In genomic region chr5:92656256-92656655, GRCm38 (mm10) we compare ENCODE assay signal across 10 mouse cellular contexts. TPM values are rescaled to one million over a fixed set of nuclear protein-coding genes. Genes with fewer than 3 reads are reported as not detected.
DNase-seq lines count a peak whose midpoint lies in the region; ATAC-seq and TF ChIP-seq lines count a peak whose summit lies in the region.
"Had no signal": no experiment of that assay in that cellular context is flagged by ENCODE, and none has a peak within 500 bp of the region (broad histone marks: within the 10 kb centered on the region; RNA-seq: fewer than 3 reads in every experiment).

No protein-coding gene starts in this region.

- H3K27ac ChIP-seq in forebrain, embryonic 11.5 days (ENCODE audit: low read depth, low read length): no peak overlapping the region
- H3K27ac ChIP-seq in forebrain, embryonic 15.5 days (replicated peaks): no peak overlapping the region
- no peak overlapping the region for H3K27ac ChIP-seq in cortical plate, adult 2 months (ENCODE audit: insufficient read depth, low read length)
- H3K27ac ChIP-seq: lung, embryonic 15.5 days had no signal

- WGBS in forebrain, embryonic 11.5 days: 18% methylated on average over 1 of the region's 1 CpGs
- WGBS in forebrain, embryonic 15.5 days: 5% methylated on average over 1 of the region's 1 CpGs

- no peak for TF ChIP-seq POLR2A in cortical plate, adult 2 months (IDR thresholded peaks at IDR 0.05; ENCODE audit: extremely low read depth, insufficient read depth, low read length)

- peak; percentile 77 for DNase-seq in forebrain, embryonic 11.5 days (ENCODE audit: low spot score)
- DNase-seq in T-cell, adult 2 months (ENCODE audit: low spot score): peak; percentile 37
- peak; percentile 71 to 81 for DNase-seq in heart, postnatal 10 days
- DNase-seq in layer of hippocampus, postnatal 14 days (ENCODE audit: low spot score in 2 of 2): peak; percentile 52 to 67
- peak; percentile 49 for DNase-seq in spleen, postnatal 36 days (ENCODE audit: low spot score in 2 of 2)

- no peaks in the 10 kb centered on the region for H3K9me3 ChIP-seq in forebrain, embryonic 11.5 days (ENCODE audit: control insufficient read depth, low read length)
- no peaks in the 10 kb centered on the region for H3K9me3 ChIP-seq in forebrain, embryonic 15.5 days
- H3K9me3 ChIP-seq: G1E; lung, embryonic 15.5 days had no signal

- H3K4me3 ChIP-seq in forebrain, embryonic 11.5 days (ENCODE audit: low read depth, low read length): no peak overlapping the region
- no peak overlapping the region for H3K4me3 ChIP-seq in forebrain, embryonic 15.5 days
- no peak overlapping the region for H3K4me3 ChIP-seq in cortical plate, adult 2 months (ENCODE audit: insufficient read depth, low read length)
- H3K4me3 ChIP-seq: lung, embryonic 15.5 days had no signal

- intact Hi-C loops in heart, postnatal 10 days (cut with DNase I): loop anchor here (1.0 to 5.0 kb wide), 2 partner anchors 149 to 195 kb away; partner anchors contain the start of gene Scarb2

- H3K9ac ChIP-seq in forebrain, embryonic 11.5 days (ENCODE audit: low read length): no peak overlapping the region
- no peak overlapping the region for H3K9ac ChIP-seq in forebrain, embryonic 15.5 days (replicated peaks)
- H3K9ac ChIP-seq: lung, embryonic 15.5 days had no signal

- H3K36me3 ChIP-seq in forebrain, embryonic 11.5 days (ENCODE audit: control insufficient read depth, insufficient read depth, low read length): no peaks in the 10 kb centered on the region
- H3K36me3 ChIP-seq in forebrain, embryonic 15.5 days: no peaks in the 10 kb centered on the region
- H3K36me3 ChIP-seq: G1E; lung, embryonic 15.5 days had no signal

- H3K27me3 ChIP-seq in forebrain, embryonic 11.5 days (ENCODE audit: control insufficient read depth, insufficient read depth, low read length): no peaks in the 10 kb centered on the region
- no peaks in the 10 kb centered on the region for H3K27me3 ChIP-seq in forebrain, embryonic 15.5 days
- H3K27me3 ChIP-seq: lung, embryonic 15.5 days had no signal

- TF ChIP-seq CTCF in cortical plate, adult 2 months (IDR thresholded peaks at IDR 0.05; ENCODE audit: extremely low read depth, insufficient read depth, low read length): peak; percentile 96

- no peak overlapping the region for H3K4me2 ChIP-seq in forebrain, embryonic 11.5 days (ENCODE audit: low read depth, low read length, severe bottlenecking)
- no peak overlapping the region for H3K4me2 ChIP-seq in forebrain, embryonic 15.5 days (replicated peaks)
- H3K4me2 ChIP-seq: lung, embryonic 15.5 days had no signal

- ATAC-seq in forebrain, embryonic 11.5 days (replicated peaks; ENCODE audit: low FRiP score): peak; percentile 66
- no peak for ATAC-seq in forebrain, embryonic 15.5 days (replicated peaks)
- ATAC-seq in megakaryocyte progenitor cell, adult 5-6 weeks (replicated peaks; ENCODE audit: poor library complexity): peak; percentile 97

- no peaks in the 10 kb centered on the region for H3K4me1 ChIP-seq in forebrain, embryonic 11.5 days (replicated peaks; ENCODE audit: control insufficient read depth, insufficient read depth, low read length)
- no peaks in the 10 kb centered on the region for H3K4me1 ChIP-seq in forebrain, embryonic 15.5 days
- no peaks in the 10 kb centered on the region for H3K4me1 ChIP-seq in cortical plate, adult 2 months (ENCODE audit: control insufficient read depth, insufficient read depth, low read length)
- H3K4me1 ChIP-seq: lung, embryonic 15.5 days had no signal

RNA-seq across cellular contexts. Expression of gene Ccdc158, which starts 18.8 kb away (rescaled TPM):
- polyA plus RNA-seq in forebrain, embryonic 11.5 days (2014; fragmentation: Nextera tagmentation; extraction: Ambion mirVana): 1.0 and 1.2 TPM in 2 replicates
- 0.45 and 0.75 TPM in 2 replicates for polyA plus RNA-seq in forebrain, embryonic 15.5 days (2015; fragmentation: Nextera tagmentation; extraction: Ambion mirVana)
- polyA plus RNA-seq in cortical plate, adult 2 months (2012; rRNA removed): 0.38 and 0.65 TPM in 2 replicates
- total RNA-seq in heart, postnatal 10 days (2021): under 1 TPM in 1 of 2 experiments, not detected in 1; 0.10 TPM
- total RNA-seq in layer of hippocampus, postnatal 14 days (2021): under 1 TPM; 0.33 to 0.88 TPM
- total RNA-seq in megakaryocyte progenitor cell, adult 5-6 weeks (2015): 2.3 and 5.6 TPM in 2 replicates
- 3.5 and 4.6 TPM in 2 replicates for total RNA-seq in megakaryocyte progenitor cell, adult 5-6 weeks (2017)
- polyA plus RNA-seq: G1E had no signal

RNA-seq across cellular contexts. Expression of gene Shroom3, which starts 27.0 kb away (rescaled TPM):
- polyA plus RNA-seq in forebrain, embryonic 11.5 days (2014; fragmentation: Nextera tagmentation; extraction: Ambion mirVana): 12.2 and 15.2 TPM in 2 replicates
- polyA plus RNA-seq in forebrain, embryonic 15.5 days (2015; fragmentation: Nextera tagmentation; extraction: Ambion mirVana): 2.4 and 2.9 TPM in 2 replicates
- 1.9 and 2.0 TPM in 2 replicates for polyA plus RNA-seq in cortical plate, adult 2 months (2012; rRNA removed)
- 10 to 100 TPM; 32.5 to 45.5 TPM for total RNA-seq in heart, postnatal 10 days (2021)
- total RNA-seq in layer of hippocampus, postnatal 14 days (2021): 1 to 10 TPM; 2.8 to 3.0 TPM
- 0.49 TPM in 1 of 2 replicates, not detected in the other for total RNA-seq in megakaryocyte progenitor cell, adult 5-6 weeks (2015)
- total RNA-seq in megakaryocyte progenitor cell, adult 5-6 weeks (2017): not detected in 2 replicates
- polyA plus RNA-seq: G1E had no signal

RNA-seq across cellular contexts. Expression of gene Stbd1, which starts 53.4 kb away (rescaled TPM):
- polyA plus RNA-seq in forebrain, embryonic 11.5 days (2014; fragmentation: Nextera tagmentation; extraction: Ambion mirVana): 6.3 and 7.0 TPM in 2 replicates
- 3.4 TPM in 2 replicates for polyA plus RNA-seq in forebrain, embryonic 15.5 days (2015; fragmentation: Nextera tagmentation; extraction: Ambion mirVana)
- polyA plus RNA-seq in cortical plate, adult 2 months (2012; rRNA removed): 0.96 and 1.1 TPM in 2 replicates
- total RNA-seq in heart, postnatal 10 days (2021): 10 to 100 TPM in 1 of 2 experiments, 1 to 10 TPM in 1; 9.4 to 12.7 TPM
- 1 to 10 TPM in 1 of 2 experiments, under 1 TPM in 1; 0.88 to 1.4 TPM for total RNA-seq in layer of hippocampus, postnatal 14 days (2021)
- 0.17 TPM in 1 of 2 replicates, not detected in the other for total RNA-seq in megakaryocyte progenitor cell, adult 5-6 weeks (2015)
- 0.98 and 2.4 TPM in 2 replicates for total RNA-seq in megakaryocyte progenitor cell, adult 5-6 weeks (2017)
- polyA plus RNA-seq: G1E had no signal

Comparison
In these comparisons a context has a peak if more than half of its experiments do, and no peak if none do; other contexts are left out.
1. RNA of gene Shroom3, which starts 27.0 kb away (total RNA-seq): 32.5 to 45.5 TPM in heart, postnatal 10 days; 2.8 to 3.0 TPM in layer of hippocampus, postnatal 14 days and 0.49 TPM in megakaryocyte progenitor cell, adult 5-6 weeks; every median in the first group is over 4 times any median in the second.
2. Peak in every context shown above with its lines, with median percentiles within 50 percentile points of each other: DNase-seq.